Mouse (Mus musculus) left cerebral cortex, adult 9 months (tissue): ENCODE measurements around the gene Spz1.
"Not testable (repeated sequence)": the region's sequence is repeated elsewhere in the genome, so short reads cannot be mapped to it uniquely, and the experiment has no call there.

Experiments used
- DNase-seq, 2 experiments: peaks; one replicate each; pipeline ENCODE4 v3.0.0; 2022; ENCODE audit warnings: low spot score in 2 of 2

Spz1 gene

DNA sequence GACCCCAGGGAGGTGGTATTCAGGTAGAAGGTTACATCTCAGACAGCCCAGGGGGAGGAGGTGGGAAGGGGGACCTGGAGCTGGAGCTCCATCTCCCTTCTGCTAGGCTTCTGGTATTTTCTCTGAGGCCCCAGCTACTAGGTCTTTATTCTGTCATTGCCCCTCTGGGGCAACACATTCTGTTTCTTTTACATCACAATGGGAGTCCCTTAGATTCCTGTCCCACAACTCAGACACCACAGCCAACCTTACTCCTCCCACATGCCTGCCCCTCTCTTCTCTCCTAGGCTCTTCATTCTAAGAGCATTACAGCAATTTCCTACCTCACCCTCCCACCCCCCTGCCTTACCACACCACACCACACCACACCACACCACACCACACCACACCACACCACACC lies at the start of gene Spz1:
Spz1 (minus strand) TSS at position 101 of the 400 bp plus-strand sequence.
- DNase-seq: no peak

DNA sequence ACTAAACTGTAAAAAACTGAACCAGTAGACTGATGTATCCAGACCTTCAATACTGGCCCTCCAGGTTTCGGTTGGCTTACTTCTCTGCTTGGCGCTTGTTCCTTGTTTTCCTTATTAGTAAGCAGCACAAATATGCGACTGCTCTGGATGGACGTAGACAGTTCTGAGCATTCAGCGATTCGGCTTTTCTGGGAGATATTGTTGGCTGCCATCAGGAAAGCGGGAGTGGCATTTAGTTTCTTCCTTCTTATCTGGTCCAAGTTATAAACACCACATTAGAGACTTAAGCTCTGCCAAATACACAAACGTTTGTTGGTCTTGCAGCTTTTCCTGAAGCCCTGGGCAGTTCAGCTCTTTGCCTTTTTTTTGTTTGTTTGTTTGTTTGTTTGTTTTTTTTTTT lies 40.5 kb upstream of the Spz1 start:
- DNase-seq: no peak

DNA sequence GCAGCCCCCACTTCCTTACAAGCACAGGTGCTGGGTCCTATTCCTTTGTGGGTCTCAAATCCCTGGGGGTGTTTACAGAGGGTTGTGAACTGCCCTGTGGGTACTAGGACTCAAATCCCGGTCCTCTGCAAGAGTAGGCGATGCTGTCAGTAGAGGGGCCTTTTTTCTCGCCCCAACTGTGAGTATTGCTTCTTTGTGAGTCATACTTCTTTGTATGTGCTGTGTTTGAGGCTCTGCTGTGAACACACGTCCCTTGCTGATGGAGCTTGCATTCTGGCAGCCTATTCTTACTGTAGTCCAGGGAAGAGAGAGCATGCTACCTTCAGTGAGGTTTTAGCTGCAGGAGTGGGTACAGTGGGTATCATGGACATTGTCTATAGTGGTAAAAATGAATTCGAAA lies 39.2 kb upstream of the Spz1 start:
- no peak for DNase-seq

DNA sequence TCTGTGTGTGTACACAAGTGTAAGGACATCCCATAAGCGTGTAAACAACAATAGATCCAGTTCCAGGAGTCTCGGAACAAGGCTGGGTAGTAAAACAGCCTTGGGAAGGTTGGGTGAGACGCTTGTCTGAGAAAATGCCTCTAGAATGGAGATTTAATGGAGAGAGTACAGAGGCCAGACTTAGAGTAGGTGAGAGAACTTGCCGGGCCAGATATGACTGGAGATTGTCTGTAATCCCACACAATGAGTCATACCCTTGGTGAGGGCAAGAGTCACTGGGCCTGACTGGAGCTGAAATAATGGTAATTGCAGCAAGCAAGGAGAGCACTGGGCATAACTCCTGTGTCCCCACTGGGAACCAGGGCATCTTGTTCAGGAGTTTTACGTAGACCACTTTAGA lies 37.1 kb upstream of the Spz1 start:
- DNase-seq: no peak

DNA sequence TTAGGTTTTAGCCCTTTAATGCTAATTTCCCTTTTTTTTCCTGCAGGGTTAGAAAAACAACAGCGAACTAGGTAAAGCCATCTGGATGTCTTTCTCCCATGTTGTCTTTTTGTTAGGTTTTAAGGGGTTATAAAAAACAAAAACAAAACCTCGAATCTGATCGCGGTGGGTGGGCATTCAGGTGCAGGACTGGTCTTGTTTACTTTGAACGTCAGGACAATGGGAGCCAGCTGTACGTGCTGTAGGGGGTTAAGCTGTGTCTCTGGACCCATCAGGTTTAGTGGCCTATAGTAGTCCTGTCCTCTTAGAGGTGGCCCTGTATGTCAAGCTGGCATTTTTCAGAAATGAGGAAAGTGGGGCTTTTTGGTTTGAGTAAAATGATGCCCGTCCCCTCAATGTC lies 35.9 kb upstream of the Spz1 start:
- DNase-seq: no peak

DNA sequence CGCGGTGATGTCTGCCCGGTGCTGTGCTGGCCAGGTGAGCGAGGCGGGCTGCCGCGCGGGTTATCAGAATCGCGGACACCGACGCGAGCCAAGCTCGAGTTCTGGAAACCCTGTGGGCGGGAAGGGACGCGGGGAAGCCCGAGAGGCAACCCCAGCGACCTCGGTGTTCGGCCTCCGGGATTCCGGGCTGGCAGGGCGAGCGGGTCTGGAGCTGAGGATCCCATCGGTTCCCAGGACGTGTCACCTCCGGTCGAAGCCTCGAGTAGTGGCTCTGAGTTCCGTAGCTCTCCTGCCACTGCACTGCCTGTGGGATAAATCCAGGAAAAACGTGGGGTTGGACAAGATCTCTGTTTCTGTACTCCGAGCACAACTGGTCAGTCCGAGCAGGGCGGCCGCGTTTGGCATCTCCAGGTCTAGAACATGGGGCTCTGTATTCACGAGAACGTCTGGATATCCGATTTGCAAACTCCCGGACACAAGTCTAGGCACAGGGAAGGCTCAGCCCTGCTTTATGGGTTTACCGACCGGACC lies 35.3 kb upstream of the Spz1 start:
- DNase-seq: peak in 1 of 2 experiments; percentile 39

DNA sequence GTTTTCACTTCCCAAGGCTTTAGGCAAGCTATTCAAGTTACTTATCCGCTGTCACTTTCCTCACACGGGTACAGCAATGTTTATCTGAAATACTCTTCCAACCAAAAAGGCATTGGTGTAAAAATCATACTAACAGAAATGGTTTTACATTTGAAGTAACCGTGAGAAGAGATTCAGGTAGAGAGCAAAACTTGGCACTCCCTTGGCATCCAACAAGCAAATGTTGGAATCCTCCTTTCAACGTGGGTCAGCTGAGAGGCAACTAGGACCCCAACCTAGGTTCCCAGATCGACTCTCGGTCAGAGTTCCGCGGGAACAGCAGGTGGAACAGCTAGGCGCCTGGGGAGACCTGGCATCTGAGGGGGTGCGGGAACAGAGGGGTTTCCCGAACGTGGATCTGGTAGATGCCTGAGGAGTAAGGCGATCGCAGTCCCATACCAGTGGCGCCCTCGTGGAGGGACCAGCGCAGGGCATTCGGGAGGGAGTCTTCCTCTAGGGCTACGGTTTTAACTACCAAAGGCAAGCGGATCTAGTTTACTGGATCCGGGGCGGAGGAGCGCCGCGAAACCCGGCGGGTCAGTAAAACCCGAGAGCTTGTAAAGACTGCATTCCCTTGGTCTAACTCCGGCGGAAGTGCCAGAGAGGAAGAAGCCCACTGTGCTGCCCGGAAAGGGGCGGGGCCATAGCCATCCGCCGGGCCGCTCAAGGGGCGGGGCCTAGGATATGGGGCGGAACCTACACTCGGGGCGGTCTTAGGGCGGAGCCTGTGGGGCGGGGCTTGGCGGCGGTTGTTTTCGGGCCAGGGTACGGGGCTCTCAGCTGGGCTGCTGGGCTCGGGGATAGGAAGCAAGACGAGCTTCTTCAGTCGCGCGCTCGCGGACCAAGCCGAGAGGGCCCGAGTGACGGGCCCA lies 34.6 kb upstream of the Spz1 start, which contains the start of gene Serinc5:
Serinc5 (plus strand) TSS at position 781 of the 911 bp plus-strand sequence.
- peak; percentile 89 to 95 for DNase-seq

DNA sequence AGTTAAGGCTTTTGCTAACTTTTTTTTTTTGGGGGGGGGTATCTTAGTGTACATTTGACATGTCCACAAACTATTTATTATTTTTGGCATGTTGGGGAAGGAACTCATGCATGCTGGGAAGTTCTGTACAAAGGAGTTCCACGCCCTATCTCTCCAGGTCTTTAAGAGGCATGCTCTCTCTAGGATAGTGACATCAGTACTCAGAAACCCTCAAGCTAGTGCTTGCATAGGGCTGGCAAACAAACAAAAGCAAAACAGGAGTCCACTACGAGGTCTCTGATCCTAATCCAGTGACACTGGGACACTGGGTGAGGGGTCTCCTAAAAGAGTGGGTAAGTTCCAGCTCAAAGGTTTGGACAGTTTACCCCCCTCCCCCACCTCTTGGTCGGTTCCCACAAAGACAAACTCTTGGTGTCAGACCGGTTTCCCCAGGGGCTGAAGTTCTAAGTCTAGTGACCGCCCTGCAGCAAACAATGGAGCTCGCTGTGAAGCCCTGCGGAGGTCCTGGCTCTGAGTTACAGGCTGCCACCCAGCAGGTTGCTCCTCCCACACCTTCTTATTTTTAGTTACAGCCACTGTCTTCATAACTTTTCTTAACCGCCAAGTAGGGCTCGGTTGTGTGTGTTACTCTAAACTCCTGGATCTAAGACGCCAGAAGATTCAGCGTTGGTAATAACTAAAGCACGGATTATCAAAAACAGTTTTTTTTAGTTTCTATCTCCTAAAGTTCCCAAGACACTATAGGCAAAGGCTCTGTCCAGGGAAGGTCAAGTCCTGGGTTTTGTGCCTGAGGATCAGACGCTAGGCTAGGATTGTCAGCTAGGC lies 33.7 kb upstream of the Spz1 start:
- no peak for DNase-seq

DNA sequence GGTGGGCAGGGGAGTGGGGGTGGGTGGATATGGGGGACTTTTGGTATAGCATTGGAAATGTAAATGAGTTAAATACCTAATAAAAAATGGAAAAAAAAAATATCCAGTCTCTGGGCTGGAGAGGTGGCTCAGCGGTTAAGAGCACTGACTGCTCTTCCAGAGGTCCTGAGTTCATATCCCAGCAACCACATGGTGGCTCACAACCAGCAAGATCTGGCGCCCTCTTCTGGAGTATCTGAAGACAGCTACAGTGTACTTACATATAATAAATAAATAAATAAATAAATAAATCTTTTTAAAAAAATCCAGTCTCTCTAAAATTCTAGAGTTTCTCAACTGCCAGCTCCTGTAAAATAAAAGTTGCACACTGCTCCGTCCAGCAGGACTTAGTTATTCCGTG lies 29.3 kb upstream of the Spz1 start:
- DNase-seq: not testable (repeated sequence)

DNA sequence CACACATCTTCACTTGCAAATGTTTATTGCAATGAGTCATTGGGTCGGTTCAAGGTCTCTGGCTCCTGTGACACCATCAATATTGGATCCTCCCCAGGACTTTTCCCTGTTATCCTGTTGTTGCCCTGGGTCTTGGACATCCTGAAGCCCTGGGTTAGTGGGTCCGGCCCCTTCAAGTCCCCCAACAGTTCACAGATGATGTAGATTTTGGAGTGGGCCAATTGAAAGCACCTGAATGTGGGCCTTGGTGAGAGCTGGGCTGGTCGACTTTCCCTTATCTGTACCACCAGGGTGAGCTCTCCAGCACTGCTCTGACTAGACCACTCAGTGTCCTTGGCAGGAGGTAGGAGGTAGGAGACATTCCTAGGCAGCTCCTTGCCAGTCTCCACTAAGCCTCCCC lies 19.5 kb upstream of the Spz1 start:
- DNase-seq: no peak

DNA sequence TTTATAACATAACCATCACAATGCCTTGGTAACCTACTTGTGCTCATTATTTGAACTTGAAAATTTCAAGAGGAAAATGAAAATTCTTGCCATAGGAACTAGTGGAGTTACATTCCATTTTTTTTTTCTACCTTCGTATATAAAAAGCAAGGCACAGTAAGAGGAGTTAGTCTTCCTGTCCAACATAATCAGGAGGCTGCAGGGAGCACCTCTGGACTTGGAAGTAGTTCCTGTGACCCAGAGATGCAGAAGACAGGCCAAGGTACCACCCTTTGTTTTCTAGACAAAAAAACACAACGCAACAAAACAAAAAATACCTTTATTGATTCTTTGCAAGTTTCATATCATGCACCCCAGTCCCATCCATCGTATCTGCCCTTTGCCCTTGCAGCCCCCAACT lies 18.9 kb upstream of the Spz1 start:
- DNase-seq: no peak

DNA sequence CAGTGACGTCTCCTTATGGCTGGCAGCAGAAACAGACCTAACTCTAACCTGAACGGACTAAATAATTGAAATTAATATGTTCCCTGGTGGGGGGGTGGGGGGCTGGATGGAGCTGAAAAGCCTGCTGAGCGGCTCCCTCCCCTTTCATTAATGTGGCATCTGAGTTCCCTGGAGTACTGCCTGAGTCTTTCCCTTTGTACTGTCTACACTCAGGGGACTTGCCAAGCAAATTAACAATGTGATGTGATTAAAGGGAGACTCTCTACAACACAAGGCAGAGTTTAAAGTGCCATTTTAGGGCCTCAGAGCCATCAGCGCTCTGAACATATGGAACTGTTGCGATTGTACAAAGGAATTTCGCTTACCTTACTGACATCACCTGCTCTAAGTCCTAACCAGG lies 18.5 kb upstream of the Spz1 start:
- DNase-seq: no peak

DNA sequence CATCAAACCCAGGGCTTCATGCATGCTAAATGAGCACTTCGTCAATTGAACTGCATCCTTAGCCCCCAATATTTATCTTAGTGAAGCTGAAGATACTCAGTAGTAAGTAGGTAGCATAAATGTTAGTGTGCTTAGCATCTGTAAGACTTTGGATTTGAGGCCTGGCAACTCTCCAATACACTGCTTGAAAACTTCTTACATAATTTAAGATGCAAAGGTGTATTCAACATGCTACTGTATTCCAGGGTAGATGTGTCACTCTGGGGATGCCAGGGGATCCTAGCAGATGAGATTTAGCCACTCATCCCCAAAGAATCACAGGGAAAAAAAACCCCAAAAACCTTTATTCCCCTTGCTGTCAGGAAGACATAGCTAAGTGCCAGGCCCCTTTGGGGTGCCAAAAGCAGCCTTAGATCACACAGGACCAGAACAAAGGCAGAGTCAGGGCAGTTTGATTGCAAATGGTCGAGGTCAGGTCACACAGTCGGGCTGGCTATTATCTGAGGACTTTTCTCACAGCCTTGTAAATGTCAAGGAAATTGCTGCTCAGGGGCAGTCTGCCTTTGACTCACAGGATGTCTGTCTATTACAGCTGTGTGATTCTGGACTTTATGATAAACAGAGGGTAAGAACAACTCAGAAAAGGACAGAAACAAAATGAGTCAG lies 17.9 kb upstream of the Spz1 start:
- no peak for DNase-seq

DNA sequence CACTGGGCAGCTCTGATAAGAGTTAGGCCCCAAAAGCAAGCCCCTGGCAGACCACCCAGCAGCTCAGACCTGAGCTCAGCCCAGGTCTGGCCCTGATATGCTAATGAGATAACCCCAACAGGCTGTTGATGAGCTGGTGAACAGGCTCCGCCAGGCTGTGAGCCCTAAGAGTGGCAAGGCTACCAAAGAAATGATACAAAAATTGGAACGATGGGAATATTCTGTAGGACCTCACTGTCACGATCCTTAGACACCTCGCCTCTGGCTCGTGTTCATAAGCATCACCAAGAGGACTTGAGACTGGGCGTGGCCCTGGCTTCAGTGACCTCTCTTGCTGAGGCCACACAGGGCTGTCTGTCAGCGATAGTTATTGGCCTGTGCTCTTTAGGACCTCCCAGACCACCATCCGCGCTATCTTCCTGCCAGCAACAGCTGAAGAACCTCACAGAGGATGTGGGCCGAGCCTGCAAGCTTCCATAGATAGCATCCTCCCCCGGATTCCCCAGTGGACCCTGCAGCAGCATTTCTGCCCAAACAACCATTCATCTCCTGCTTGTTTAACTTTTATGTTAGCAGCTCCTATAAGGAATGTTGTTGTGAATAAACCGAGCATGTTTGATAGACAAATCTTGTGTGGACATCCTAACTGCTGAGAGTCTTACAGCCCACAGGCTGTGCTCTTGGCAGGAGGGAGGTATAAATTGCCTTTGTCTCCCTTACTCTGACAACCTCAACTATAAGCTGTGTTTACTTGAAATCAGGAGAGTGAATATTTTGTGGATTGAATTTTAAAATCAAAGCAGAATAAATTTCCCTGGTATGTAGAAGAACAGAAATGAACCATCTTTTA lies 17.0 kb upstream of the Spz1 start:
- DNase-seq: peak in 1 of 2 experiments; percentile 56

DNA sequence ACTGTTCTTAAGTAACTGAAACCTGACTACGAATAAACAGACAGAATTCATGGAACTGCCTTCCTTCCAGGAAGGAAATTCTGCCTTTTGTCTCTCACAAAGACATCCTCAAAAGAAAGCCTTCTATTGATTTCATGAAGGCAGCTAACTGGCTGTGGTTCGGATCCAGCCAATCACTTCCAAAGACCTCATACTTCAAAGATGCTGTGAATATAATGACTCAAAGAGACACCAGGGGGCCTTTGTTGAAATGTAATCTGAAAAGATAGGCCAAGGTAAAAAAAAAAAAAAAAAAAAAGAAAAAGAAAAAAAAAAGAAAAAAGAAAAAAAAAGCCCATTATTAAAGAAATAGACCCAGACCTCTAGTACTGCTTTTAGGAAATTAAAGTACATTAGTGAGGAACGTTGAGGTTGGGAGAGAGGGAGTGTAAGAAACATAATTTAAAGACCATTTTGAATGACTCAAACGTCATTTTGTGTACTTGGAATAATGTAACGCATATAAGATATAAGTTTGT lies 16.4 kb upstream of the Spz1 start:
- no peak for DNase-seq

DNA sequence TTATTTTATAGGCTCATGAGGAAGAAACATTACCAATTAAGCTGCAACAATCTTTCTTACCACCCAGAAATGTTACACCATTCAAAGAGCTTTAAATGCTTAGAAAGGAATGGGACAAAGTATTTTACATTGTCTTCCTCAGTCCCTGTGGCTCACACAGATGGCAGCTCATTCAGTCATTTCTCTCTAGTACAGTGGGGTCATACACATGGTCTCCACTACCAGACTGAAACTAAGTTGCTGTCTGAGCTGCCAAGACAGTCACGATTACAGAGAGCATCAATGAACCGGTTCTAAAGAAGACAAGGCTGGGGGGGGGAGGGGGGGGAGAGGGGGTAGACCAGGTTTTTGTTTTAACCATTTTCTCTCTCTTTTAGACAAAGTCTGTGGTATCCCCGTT lies 15.3 kb upstream of the Spz1 start:
- DNase-seq: no peak

DNA sequence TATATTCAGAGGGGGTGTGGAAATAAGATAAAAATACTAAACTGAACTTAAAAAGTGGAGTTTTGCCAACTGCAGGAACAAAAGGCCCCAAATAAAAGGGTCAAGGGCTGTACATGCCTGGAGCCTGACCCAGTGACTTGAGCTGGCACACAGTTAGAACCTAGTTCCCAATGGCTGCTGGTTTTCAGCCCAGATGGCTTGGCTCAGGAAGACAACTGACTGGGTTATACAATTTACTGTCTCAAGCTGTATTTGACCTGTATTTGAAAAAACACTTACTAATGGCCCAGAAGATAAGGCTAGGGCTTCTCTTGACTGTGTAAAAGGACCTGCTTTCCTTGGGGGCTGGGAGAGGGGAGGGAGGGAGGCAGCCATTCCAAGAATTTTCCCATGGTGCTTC lies 13.3 kb upstream of the Spz1 start:
- no peak for DNase-seq

DNA sequence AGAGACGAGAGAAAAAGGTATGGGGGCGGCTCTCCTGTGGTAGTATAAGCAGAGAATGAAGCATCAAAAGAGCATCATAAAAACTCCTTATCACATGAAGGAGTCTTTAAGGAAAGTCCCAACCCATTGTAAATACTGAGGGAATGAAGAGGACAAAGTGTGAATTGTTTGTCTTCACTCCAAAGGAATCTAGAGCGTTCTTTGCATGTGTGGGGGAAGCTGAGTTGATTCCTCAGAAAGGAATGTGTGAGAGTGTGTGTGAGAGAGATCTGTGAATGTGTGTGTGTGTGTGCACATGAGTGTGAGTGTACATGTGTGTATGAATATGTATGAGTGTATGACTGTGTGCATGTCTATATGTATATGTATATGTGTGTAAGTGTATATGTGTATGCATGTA lies 12.7 kb upstream of the Spz1 start:
- no peak for DNase-seq

DNA sequence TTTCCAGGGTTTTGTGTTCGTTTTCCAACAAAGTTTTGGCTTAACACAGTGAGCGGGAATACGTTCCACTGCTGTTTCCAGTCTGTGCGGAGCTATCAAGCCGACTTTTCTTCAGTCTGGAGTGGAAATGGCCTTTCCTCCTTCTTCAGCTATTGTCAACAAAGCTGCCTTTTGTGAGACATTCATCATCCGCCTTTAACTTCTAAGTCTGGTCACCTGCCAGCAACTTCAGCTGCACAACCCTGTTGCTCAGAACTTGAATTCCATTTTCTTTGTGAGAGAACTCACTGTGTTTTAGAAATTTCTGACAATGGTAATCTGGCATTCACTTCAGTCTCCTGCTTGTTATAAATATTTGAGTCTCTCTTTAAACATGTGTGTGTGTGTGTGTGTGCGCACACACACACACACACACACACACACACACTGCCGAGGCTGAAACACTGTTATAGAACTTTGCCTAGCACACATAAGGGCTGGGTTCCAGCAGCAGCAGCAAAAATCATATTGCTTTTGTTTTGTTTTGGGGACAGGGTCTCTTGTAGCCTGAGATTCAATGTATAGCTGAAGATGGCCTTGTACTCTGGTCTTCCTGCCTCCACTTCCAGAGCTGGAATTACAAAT lies 8.2 kb upstream of the Spz1 start:
- DNase-seq: no peak
